Mouse (Mus musculus): ENCODE results near the gene Lama2. TPM values are rescaled to one million over a fixed set of nuclear protein-coding genes. Genes with fewer than 3 reads are reported as not detected.
"Not testable (repeated sequence)": the region's sequence is repeated elsewhere in the genome, so short reads cannot be mapped to it uniquely, and the experiment has no call there.

Gene Lama2
- total RNA-seq, 2 experiments from 2014 or later, result 60.0 to 66.3 TPM

GRCm38 (mm10) chr10:27022707-27023106 lies 596.9 kb downstream of the Lama2 start:
- DNase-seq (ENCODE audit: low spot score in 2 of 2), result no peak

GRCm38 (mm10) chr10:27012804-27013365 lies 606.7 kb downstream of the Lama2 start:
- DNase-seq (ENCODE audit: low spot score in 2 of 2), result no peak

- DNase-seq (ENCODE audit: low spot score in 2 of 2), result no peak
Measured at GRCm38 (mm10) chr10:27007364-27007763, 612.2 kb downstream of the Lama2 start.

GRCm38 (mm10) chr10:27005716-27006115 lies 613.8 kb downstream of the Lama2 start:
- DNase-seq (ENCODE audit: low spot score in 2 of 2), result no peak

GRCm38 (mm10) chr10:27001554-27002178 lies 617.9 kb downstream of the Lama2 start:
- DNase-seq (ENCODE audit: low spot score in 2 of 2), result no peak

GRCm38 (mm10) chr10:26996684-26997083 lies 622.9 kb downstream of the Lama2 start:
- no peak for DNase-seq (ENCODE audit: low spot score in 2 of 2)

GRCm38 (mm10) chr10:26995987-26996386 lies 623.6 kb downstream of the Lama2 start:
- DNase-seq (ENCODE audit: low spot score in 2 of 2), result no peak

- DNase-seq (ENCODE audit: low spot score in 2 of 2), result peak in 1 of 2 experiments; percentile 8
Measured at GRCm38 (mm10) chr10:26995182-26995975, 624.2 kb downstream of the Lama2 start.

- DNase-seq (ENCODE audit: low spot score in 2 of 2), result no peak
Measured at GRCm38 (mm10) chr10:26993971-26994761, 625.4 kb downstream of the Lama2 start.

- no peak for DNase-seq (ENCODE audit: low spot score in 2 of 2)
Measured at GRCm38 (mm10) chr10:26985451-26985850, 634.1 kb downstream of the Lama2 start.

GRCm38 (mm10) chr10:26984082-26984481 lies 635.5 kb downstream of the Lama2 start:
- DNase-seq (ENCODE audit: low spot score in 2 of 2), result not testable (repeated sequence)

GRCm38 (mm10) chr10:26983583-26983982 lies 636.0 kb downstream of the Lama2 start:
- DNase-seq (ENCODE audit: low spot score in 2 of 2), result no peak

GRCm38 (mm10) chr10:26982621-26983020 lies 636.9 kb downstream of the Lama2 start:
- no peak for DNase-seq (ENCODE audit: low spot score in 2 of 2)

GRCm38 (mm10) chr10:26975372-26975771 lies 644.2 kb downstream of the Lama2 start:
- no peak for DNase-seq (ENCODE audit: low spot score in 2 of 2)

GRCm38 (mm10) chr10:26974224-26974623 lies 645.3 kb downstream of the Lama2 start:
- DNase-seq (ENCODE audit: low spot score in 2 of 2), result no peak

GRCm38 (mm10) chr10:26973575-26973974 lies 646.0 kb downstream of the Lama2 start:
- no peak for DNase-seq (ENCODE audit: low spot score in 2 of 2)

GRCm38 (mm10) chr10:26958513-26958912 lies 661.0 kb downstream of the Lama2 start:
- no peak for DNase-seq (ENCODE audit: low spot score in 2 of 2)

- no peak for DNase-seq (ENCODE audit: low spot score in 2 of 2)
Measured at GRCm38 (mm10) chr10:26950448-26950847, 669.1 kb downstream of the Lama2 start.

- no peak for DNase-seq (ENCODE audit: low spot score in 2 of 2)
Measured at GRCm38 (mm10) chr10:26949667-26950066, 669.9 kb downstream of the Lama2 start.

- no peak for DNase-seq (ENCODE audit: low spot score in 2 of 2)
Measured at GRCm38 (mm10) chr10:26948331-26948730, 671.2 kb downstream of the Lama2 start.

- no peak for DNase-seq (ENCODE audit: low spot score in 2 of 2)
Measured at GRCm38 (mm10) chr10:26939549-26939948, 680.0 kb downstream of the Lama2 start.

Data from adrenal gland, postnatal 4 days (tissue).